Mouse (Mus musculus) forebrain, embryonic 10.5 days (tissue): ENCODE measurements at regions not wholly inside any gene's neighbourhood (a gene's known extent, or its start where the extent isn't known, plus 50 kb on each side); places are given as distances from the start of the nearest gene placed in this dataset.

Experiments
- DNase-seq: peaks from one replicate; pipeline ENCODE4 v3.0.0-alpha.2; 2017; ENCODE audit warnings: low spot score; ENCODE audit errors: extremely low spot score
- H3K27ac ChIP-seq: fragments of 300-500 bp; sonication (generic); 2 replicates; pipeline ENCODE4 v1.5.1; 2016; ENCODE audit warnings: mild to moderate bottlenecking
- H3K27me3 ChIP-seq: fragments of 300-500 bp; sonication (generic); 2 replicates; pipeline ENCODE4 v1.6.1; 2016; ENCODE audit warnings: mild to moderate bottlenecking; ENCODE audit not compliant: poor library complexity, severe bottlenecking
- H3K36me3 ChIP-seq: fragments of 300-500 bp; sonication (generic); replicated peaks from 2 replicates; pipeline ENCODE4 v1.6.1; 2016; ENCODE audit warnings: mild to moderate bottlenecking, moderate library complexity
- H3K4me1 ChIP-seq: fragments of 300-500 bp; sonication (generic); 2 replicates; pipeline ENCODE4 v1.6.1; 2016
- H3K4me3 ChIP-seq: fragments of 300-500 bp; sonication (generic); 2 replicates; pipeline ENCODE4 v1.5.1; 2016; ENCODE audit warnings: mild to moderate bottlenecking, moderate library complexity
- H3K9me3 ChIP-seq: fragments of 300-500 bp; sonication (generic); 2 replicates; pipeline ENCODE4 v1.6.1; 2016; ENCODE audit warnings: mild to moderate bottlenecking, moderate library complexity
- WGBS: fragments of 180-500 bp; shearing (Covaris S2); methylation state at CpG from one replicate; pipeline ENCODE4 v1.1.7; 2016; 5-methylcytosine and 5-hydroxymethylcytosine counted together

GRCm38 (mm10) chr9:61002572-61002971 is 208.2 kb downstream of the Uaca start:
- 87% methylated on average over 5 of the region's 5 CpGs for WGBS
- H3K9me3 ChIP-seq = no peaks in the 10 kb centered on the region
- peaks cover 27% of the 10 kb centered on the region for H3K27me3 ChIP-seq
- H3K27ac ChIP-seq = no peak overlapping the region
- no peak overlapping the region for H3K4me3 ChIP-seq
- no peaks in the 10 kb centered on the region for H3K36me3 ChIP-seq
- no peak for DNase-seq
- H3K4me1 ChIP-seq = peaks cover 14% of the 10 kb centered on the region; the same call in 1 of the 2 replicates

DNA sequence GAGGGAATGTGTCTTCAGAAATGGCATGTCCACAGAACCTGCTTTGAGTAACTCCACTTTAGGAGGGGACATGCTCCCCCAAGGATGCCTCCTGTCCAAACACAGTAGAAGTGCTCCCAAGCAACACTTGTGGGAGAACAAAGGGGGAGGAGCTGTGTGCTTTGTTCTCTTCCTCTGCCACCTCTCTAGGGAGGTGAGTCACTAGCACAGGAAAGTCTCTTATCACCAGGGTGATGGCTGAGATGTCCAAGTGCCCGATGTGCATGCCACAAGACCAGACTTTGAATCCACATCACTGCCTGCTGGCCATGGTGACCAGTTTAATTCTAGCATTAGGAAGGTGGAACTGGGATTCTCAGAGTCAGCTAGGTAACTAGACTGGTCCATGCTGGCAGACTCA is 214.1 kb downstream of the Uaca start:
- 85% methylated on average over 1 of the region's 1 CpGs for WGBS
- H3K4me1 ChIP-seq = peaks cover 23% of the 10 kb centered on the region
- no peak overlapping the region for H3K27ac ChIP-seq
- no peaks in the 10 kb centered on the region for H3K36me3 ChIP-seq
- H3K9me3 ChIP-seq = peaks cover 13% of the 10 kb centered on the region; the same call in 1 of the 2 replicates
- peaks cover 14% of the 10 kb centered on the region; the same call in 1 of the 2 replicates for H3K27me3 ChIP-seq
- DNase-seq = no peak
- H3K4me3 ChIP-seq = no peak overlapping the region

- H3K27me3 ChIP-seq = peaks cover 34% of the 10 kb centered on the region
- H3K9me3 ChIP-seq = peaks cover 13% of the 10 kb centered on the region; the same call in 1 of the 2 replicates
- no peak overlapping the region for H3K27ac ChIP-seq
- peaks cover 48% of the 10 kb centered on the region for H3K4me1 ChIP-seq
- H3K4me3 ChIP-seq = no peak overlapping the region
- no peak for DNase-seq
- no peaks in the 10 kb centered on the region for H3K36me3 ChIP-seq
Observed at GRCm38 (mm10) chr9:61011066-61011465, 216.7 kb downstream of the Uaca start.

DNA sequence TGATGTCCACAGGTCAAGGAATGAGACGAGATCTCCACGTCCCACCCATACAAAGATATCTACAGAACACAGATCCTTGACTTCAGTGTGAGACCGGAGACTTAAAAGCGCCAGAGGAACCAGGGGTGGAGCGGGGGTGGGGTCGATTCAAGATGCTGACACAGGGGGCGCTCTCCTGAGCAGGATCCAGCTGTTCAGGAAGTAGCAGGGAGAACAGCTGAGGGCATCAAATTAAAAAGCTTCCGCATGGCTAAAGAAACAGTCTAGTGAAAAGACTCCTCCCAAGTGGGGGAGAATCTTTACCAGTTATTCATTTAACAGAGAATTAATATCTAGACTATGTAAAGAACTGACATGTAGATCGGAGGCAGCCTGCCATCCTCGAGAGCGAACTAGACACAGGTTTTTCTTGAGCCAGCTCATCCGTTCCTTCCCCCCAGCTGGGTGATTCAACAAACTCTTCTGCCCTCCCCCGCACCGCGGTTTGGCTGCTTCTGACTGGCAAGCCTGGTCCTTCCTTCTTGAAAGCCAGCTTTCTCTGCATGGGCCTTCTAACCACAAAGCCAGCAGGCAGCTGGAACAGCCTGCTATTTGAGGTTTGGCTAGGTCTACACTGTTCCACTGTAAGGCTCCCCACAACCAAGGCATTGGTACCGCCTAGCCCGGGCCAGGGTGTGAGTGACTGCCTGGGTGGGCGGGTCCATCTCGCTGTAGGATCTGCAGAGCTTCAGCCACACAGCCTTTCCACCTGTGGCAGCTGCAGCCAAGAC is 218.6 kb downstream of the Uaca start:
- 71% methylated on average over 19 of the region's 19 CpGs for WGBS
- H3K4me3 ChIP-seq = no peak overlapping the region
- peaks cover 13% of the 10 kb centered on the region; the same call in 1 of the 2 replicates for H3K9me3 ChIP-seq
- H3K36me3 ChIP-seq = no peaks in the 10 kb centered on the region
- no peak overlapping the region for H3K27ac ChIP-seq
- no peak for DNase-seq
- H3K27me3 ChIP-seq = peaks cover 52% of the 10 kb centered on the region
- peaks cover 56% of the 10 kb centered on the region for H3K4me1 ChIP-seq

DNA sequence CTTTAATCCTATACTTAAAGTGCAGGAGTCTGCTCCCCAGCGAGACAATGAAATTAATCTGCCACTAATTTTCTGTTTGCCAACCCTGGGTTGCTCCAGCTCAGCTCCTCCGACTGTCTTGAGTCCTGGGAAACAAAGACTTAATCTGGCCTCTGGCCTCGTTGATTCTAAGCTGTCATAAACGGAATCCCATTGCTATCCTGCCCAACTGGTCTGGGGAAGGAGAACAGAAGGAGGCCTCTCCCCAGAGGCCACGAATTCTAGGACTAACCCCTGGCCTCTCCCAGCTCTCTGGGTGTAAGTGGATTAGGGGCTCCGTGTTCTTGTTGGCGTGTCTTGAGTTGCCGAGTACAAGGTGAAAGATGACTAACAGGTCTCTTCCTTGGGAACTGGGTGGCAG is 219.8 kb downstream of the Uaca start:
- Histone ChIP-seq H3K9me3 (peaks cover 13% of the 10 kb centered on the region; the same call in 1 of the 2 replicates), H3K4me3 (no peak overlapping the region), H3K27ac (0 out of 2 replicates have a peak overlapping the region, but pooled peaks have one; percentile 8), H3K36me3 (no peaks in the 10 kb centered on the region), H3K27me3 (peaks cover 64% of the 10 kb centered on the region), H3K4me1 (peaks cover 52% of the 10 kb centered on the region)
- no peak for DNase-seq
- 59% methylated on average over 8 of the region's 8 CpGs for WGBS

- Histone ChIP-seq H3K36me3 (no peaks in the 10 kb centered on the region), H3K4me1 (peaks cover 46% of the 10 kb centered on the region), H3K27me3 (peaks cover 66% of the 10 kb centered on the region), H3K9me3 (peaks cover 14% of the 10 kb centered on the region; the same call in 1 of the 2 replicates), H3K27ac (peak overlapping the region; percentile 68), H3K4me3 (no peak overlapping the region)
- WGBS = 24% methylated on average over 15 of the region's 15 CpGs
- no peak for DNase-seq
Observed at GRCm38 (mm10) chr9:61015374-61015890, 221.1 kb downstream of the Uaca start.

GRCm38 (mm10) chr9:61016673-61017072 is 222.3 kb downstream of the Uaca start:
- Histone ChIP-seq H3K4me1 (peaks cover 46% of the 10 kb centered on the region), H3K27me3 (peaks cover 66% of the 10 kb centered on the region), H3K36me3 (no peaks in the 10 kb centered on the region), H3K27ac (peak overlapping the region; percentile 68), H3K4me3 (no peak overlapping the region), H3K9me3 (peaks cover 17% of the 10 kb centered on the region)
- peak; percentile 25 for DNase-seq
- WGBS = 22% methylated on average over 10 of the region's 10 CpGs

GRCm38 (mm10) chr9:61019938-61020337 is 225.6 kb downstream of the Uaca start:
- H3K4me1 ChIP-seq = peaks cover 29% of the 10 kb centered on the region
- H3K36me3 ChIP-seq = no peaks in the 10 kb centered on the region
- no peak for DNase-seq
- H3K27ac ChIP-seq = no peak overlapping the region
- H3K4me3 ChIP-seq = no peak overlapping the region
- H3K9me3 ChIP-seq = peaks cover 8% of the 10 kb centered on the region
- peaks cover 46% of the 10 kb centered on the region for H3K27me3 ChIP-seq
- 70% methylated on average over 4 of the region's 4 CpGs for WGBS

DNA sequence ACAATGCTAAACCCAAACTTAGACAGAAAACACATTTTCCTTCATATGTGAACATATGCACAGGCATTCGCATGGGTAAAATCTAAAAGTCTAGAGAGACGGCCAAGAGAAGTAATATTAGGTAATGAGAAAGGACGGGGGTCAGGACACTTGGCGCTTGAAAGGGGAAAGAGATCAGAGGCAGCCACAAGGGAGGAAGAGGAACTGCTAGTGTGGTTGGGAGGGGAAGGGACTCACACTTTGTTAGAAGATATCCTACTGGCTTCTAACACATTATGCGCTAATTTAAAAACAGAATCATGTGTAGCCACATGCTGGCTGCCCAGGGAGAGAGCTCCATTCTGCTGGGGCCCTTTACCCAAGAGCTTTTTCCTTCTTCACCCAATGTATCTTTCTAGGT is 227.5 kb downstream of the Uaca start:
- DNase-seq = no peak
- peaks cover 44% of the 10 kb centered on the region for H3K27me3 ChIP-seq
- H3K4me3 ChIP-seq = no peak overlapping the region
- H3K27ac ChIP-seq = no peak overlapping the region
- H3K36me3 ChIP-seq = no peaks in the 10 kb centered on the region
- peaks cover 8% of the 10 kb centered on the region for H3K9me3 ChIP-seq
- 88% methylated on average over 5 of the region's 5 CpGs for WGBS
- peaks cover 11% of the 10 kb centered on the region for H3K4me1 ChIP-seq

DNA sequence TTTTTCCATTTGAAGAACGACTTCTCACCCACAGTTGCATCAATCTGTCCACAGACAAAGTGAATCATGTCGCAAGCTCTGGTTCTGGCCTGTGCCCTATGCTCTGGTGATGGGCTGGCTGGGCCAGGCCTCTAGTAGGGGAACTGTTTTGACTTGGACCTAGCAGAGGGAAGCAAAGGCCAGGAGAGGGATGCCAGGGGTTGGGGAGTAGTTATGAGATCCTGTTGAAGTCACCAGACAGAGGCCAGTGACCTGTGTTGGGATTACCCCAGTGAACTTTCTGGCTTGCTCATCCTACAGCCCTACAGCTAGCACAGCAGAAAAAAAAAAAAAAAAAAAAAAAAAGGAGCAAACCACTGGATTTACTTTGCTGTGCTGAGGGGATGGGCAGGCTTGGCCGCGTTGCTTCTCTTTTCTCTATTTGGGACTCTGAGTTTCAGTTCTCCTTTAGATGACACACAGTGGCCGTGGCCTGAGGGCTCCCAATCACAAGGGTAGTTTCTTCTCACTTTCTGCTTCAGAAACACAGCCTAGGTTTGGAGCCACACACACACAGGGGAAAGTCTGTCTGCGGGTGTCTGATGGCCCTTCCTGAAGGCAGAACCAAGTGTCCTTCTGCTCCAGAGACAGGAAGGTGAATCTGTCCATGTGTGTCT is 228.2 kb downstream of the Uaca start:
- H3K9me3 ChIP-seq = peaks cover 8% of the 10 kb centered on the region
- no peak overlapping the region for H3K27ac ChIP-seq
- H3K27me3 ChIP-seq = peaks cover 41% of the 10 kb centered on the region
- no peak for DNase-seq
- H3K36me3 ChIP-seq = no peaks in the 10 kb centered on the region
- 90% methylated on average over 6 of the region's 6 CpGs for WGBS
- no peak overlapping the region for H3K4me3 ChIP-seq
- peaks cover 5% of the 10 kb centered on the region; the same call in 1 of the 2 replicates for H3K4me1 ChIP-seq

DNA sequence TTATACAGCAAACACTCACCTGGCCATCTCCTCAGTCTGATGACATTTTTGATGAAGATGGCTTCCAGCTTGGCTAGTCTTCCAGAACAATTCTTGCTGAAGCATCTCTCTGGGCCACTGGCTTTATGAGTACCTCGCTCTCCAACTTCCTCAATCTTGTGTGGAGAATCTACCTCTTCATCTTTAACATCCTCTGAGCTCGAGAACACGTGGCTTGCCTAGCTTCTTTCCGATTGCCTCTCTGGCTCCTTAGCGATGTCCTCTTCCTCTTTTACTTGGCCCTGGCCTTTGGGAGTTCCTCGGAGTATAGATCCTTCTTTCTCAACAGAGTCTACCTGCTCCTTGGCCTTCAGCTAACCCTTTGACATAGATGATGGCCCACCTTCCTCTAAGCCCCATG is 231.0 kb downstream of the Uaca start:
- Histone ChIP-seq H3K9me3 (peaks cover 8% of the 10 kb centered on the region), H3K4me3 (no peak overlapping the region), H3K4me1 (peaks cover 5% of the 10 kb centered on the region; the same call in 1 of the 2 replicates), H3K27me3 (peaks cover 44% of the 10 kb centered on the region), H3K36me3 (no peaks in the 10 kb centered on the region), H3K27ac (no peak overlapping the region)
- no peak for DNase-seq
- 96% methylated on average over 6 of the region's 6 CpGs for WGBS

DNA sequence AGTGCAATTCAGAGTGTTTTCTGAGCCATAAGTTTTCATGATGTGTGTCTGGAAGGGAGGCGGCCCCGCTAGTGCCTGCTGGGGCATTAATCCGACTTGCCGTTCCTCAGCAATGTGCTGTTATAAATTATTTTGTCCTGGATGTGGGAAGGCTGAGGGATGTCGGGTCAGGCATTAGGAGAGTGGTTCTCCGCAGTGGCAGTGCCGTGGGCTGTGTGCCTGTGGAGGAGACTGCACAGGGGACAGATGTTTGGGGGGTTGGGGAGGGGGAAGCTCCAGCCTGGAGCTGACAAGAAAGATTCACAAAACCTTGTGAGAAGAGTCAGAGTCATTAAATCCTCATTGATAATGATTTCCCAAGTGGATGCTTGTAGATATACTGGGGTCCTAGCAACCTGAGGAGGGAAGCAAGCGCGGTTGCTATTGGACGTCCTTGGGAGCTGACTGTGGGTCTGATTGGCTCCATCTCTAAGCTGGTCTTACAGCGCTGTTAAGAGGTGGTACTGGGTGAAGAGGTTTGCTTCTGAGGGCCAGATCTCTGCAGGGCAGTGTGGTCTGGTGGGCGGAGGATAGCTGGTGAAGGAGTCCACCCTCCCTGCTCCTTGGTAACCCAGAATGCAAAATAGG is 234.5 kb downstream of the Uaca start:
- WGBS = 80% methylated on average over 12 of the region's 12 CpGs

More for the DNA sequence above, 234.5 kb downstream of the Uaca start:
- no peaks in the 10 kb centered on the region for H3K36me3 ChIP-seq
- no peak overlapping the region for H3K4me3 ChIP-seq
- peaks cover 53% of the 10 kb centered on the region for H3K27me3 ChIP-seq
- no peak overlapping the region for H3K27ac ChIP-seq
- H3K4me1 ChIP-seq = peaks cover 18% of the 10 kb centered on the region
- DNase-seq = no peak
- no peaks in the 10 kb centered on the region for H3K9me3 ChIP-seq
